Mouse (Mus musculus) C2C12 (cell line): Measurements from ENCODE around the gene Myh7. TPM values are rescaled to one million over a fixed set of nuclear protein-coding genes. Genes with fewer than 3 reads are reported as not detected.

Experiments
- H3K27me3 ChIP-seq: one replicate; pipeline ENCODE4 v1.6.1; 2011; ENCODE audit not compliant: control insufficient read depth, insufficient read depth, insufficient read length
- H3K36me3 ChIP-seq: one replicate; pipeline ENCODE4 v1.6.1; 2011; ENCODE audit not compliant: control insufficient read depth, insufficient read depth
- H3K4me3 ChIP-seq: one replicate; pipeline ENCODE4 v1.5.1; 2011; ENCODE audit warnings: mild to moderate bottlenecking, control low read depth; ENCODE audit not compliant: poor library complexity, insufficient read depth, severe bottlenecking
- H3K79me2 ChIP-seq: one replicate; pipeline ENCODE4 v1.6.1; 2011; ENCODE audit not compliant: control insufficient read depth, insufficient read depth
- H3K79me3 ChIP-seq: one replicate; pipeline ENCODE4 v1.6.1; 2011; ENCODE audit warnings: low read depth, control low read depth
- H3ac ChIP-seq: one replicate; pipeline ENCODE3; 2011; ENCODE audit warnings: low read depth; ENCODE audit not compliant: control insufficient read depth, insufficient read length
- CEBPB ChIP-seq: IDR thresholded peaks from one replicate; pipeline ENCODE4 v1.6.1; 2011; ENCODE audit warnings: low read depth, mild to moderate bottlenecking, control low read depth, moderate library complexity
- CTCF ChIP-seq: IDR thresholded peaks from one replicate; pipeline ENCODE4 v1.5.1; 2011; ENCODE audit not compliant: control insufficient read depth, insufficient read depth, insufficient read length
- FOSL1 ChIP-seq: IDR thresholded peaks from one replicate; pipeline ENCODE4 v1.8.0; 2011; ENCODE audit warnings: mild to moderate bottlenecking, low read length; ENCODE audit not compliant: poor library complexity, insufficient read depth, severe bottlenecking
- MAX ChIP-seq: IDR thresholded peaks from one replicate; pipeline ENCODE4 v1.6.1; 2011; ENCODE audit warnings: mild to moderate bottlenecking, control low read depth
- MYOD1 ChIP-seq: IDR thresholded peaks from one replicate; pipeline ENCODE4 v1.6.1; 2011; ENCODE audit warnings: low read depth; ENCODE audit not compliant: control insufficient read depth, insufficient read length
- MYOG ChIP-seq: IDR thresholded peaks from one replicate; pipeline ENCODE4 v1.6.1; 2011; ENCODE audit not compliant: control insufficient read depth, insufficient read length; ENCODE audit errors: extremely low read depth
- USF1 ChIP-seq: IDR thresholded peaks from one replicate; pipeline ENCODE4 v1.6.1; 2011; ENCODE audit warnings: low read depth, mild to moderate bottlenecking, control low read depth, moderate library complexity
- microRNA-seq: library from miRNA; unstranded; fragments of <30 nt; microRNA quantifications from one replicate; pipeline ENCODE4, GENCODE M21; 2019; ENCODE audit warnings: borderline microRNAs expressed
- polyA plus RNA-seq: library from polyadenylated mRNA; unstranded; fragments of >200 nt; fragmentation: generic; extraction: Trizol; gene quantifications from one replicate; pipeline ENCODE4 v1.2.1, GENCODE M21; 2012; ENCODE audit warnings: missing spikeins

Myh7 gene
- polyA plus RNA-seq, 1 experiment, result 0.11 TPM

DNA sequence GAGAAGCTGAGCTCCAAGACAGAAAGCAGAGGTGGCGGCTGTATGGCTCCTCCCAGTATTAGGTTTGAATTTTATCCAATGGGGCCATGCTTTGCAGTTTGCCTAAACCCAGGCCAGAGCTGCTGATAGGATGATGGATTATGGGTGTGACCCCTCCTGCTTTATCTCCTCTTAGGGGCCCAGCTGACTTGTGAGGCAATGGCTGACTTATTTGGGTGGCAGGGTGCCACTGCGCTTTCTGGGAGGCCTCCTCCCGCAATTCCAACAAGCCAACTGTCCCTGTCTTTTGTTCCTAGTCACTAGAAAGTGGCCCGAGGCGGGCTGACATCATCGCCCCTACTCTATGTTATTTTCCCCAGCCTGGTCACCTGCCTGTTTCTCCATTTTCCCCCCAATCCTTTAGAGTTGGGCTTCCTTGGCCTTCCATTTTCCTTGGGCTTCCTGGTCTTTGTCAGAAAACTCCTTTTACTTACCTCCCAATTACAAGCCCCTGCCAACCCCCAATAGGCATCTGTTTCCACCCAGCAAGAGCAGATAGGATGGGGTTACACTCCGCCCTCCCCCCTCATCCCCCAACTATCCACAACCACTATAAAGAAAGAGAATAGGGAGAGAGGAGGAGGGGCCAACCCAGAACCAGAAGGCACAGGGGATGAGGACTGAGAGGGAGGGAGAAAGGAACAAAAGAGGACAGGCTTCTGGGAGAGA is 69.6 kb downstream of the Myh7 start:
- Histone ChIP-seq H3K36me3 (no peaks in the 10 kb centered on the region), H3K79me2 (no peaks in the 10 kb centered on the region), H3ac (no peak overlapping the region), H3K4me3 (no peak overlapping the region), H3K79me3 (no peaks in the 10 kb centered on the region), H3K27me3 (peaks cover 40% of the 10 kb centered on the region)
- TF ChIP-seq CEBPB (no peak), MYOD1 (no peak), MAX (no peak), FOSL1 (no peak), USF1 (no peak), MYOG (no peak), CTCF (no peak)

Small RNA genes lying within 50 kb of the gene (microRNA-seq; reads per million reads assigned to microRNA genes)
- not detected for gene Mir208a
- 1.2 reads per million, percentile 26 among the genes with 10 or more reads in this experiment for gene Mir208b

Other genes starting within 250 kb of the Myh7 start
- not detected for gene Slc7a8, start 212.7 kb downstream of the Myh7 start, polyA plus RNA-seq
- gene Rnf212b, start 180.5 kb downstream of the Myh7 start, polyA plus RNA-seq, result not detected
- 1.3 TPM for gene Homez, start 123.7 kb downstream of the Myh7 start, polyA plus RNA-seq
- gene Ppp1r3e, start 117.1 kb downstream of the Myh7 start, polyA plus RNA-seq, result 1.1 TPM
- 16.5 TPM for gene Bcl2l2, start 111.2 kb downstream of the Myh7 start, polyA plus RNA-seq
- 0.49 TPM for gene Gm20521, start 111.2 kb downstream of the Myh7 start, polyA plus RNA-seq
- 146 TPM for gene Pabpn1, start 102.1 kb downstream of the Myh7 start, polyA plus RNA-seq
- 0.27 TPM for gene Slc22a17, start 81.5 kb downstream of the Myh7 start, polyA plus RNA-seq
- 0.16 TPM for gene Efs, start 68.5 kb downstream of the Myh7 start, polyA plus RNA-seq
- gene Il25, start 61.9 kb downstream of the Myh7 start, polyA plus RNA-seq, result not detected
- not detected for gene Cmtm5, start 58.4 kb downstream of the Myh7 start, polyA plus RNA-seq
- gene Myh6, start 27.7 kb downstream of the Myh7 start, polyA plus RNA-seq, result 0.02 TPM
- not detected for gene Gm17428, start 17.7 kb downstream of the Myh7 start, polyA plus RNA-seq
- gene Ngdn, start 20.8 kb upstream of the Myh7 start, polyA plus RNA-seq, result 56.0 TPM
- gene Zfhx2, start 97.7 kb upstream of the Myh7 start, polyA plus RNA-seq, result 0.63 TPM
- 11.5 TPM for gene Thtpa, start 100.2 kb upstream of the Myh7 start, polyA plus RNA-seq
- 3.9 TPM for gene Ap1g2, start 112.0 kb upstream of the Myh7 start, polyA plus RNA-seq
- gene Jph4, start 122.3 kb upstream of the Myh7 start, polyA plus RNA-seq, result not detected
- not detected for gene Dhrs2, start 227.4 kb upstream of the Myh7 start, polyA plus RNA-seq